Comparison of ENCODE assay signal across 17 mouse cellular contexts in genomic region chr9:72894796-72895352, GRCm38 (mm10). TPM values are rescaled to one million over a fixed set of nuclear protein-coding genes. Genes with fewer than 3 reads are reported as not detected.
DNase-seq lines count a peak whose midpoint lies in the region; ATAC-seq and TF ChIP-seq lines count a peak whose summit lies in the region.
"Had no signal": no experiment of that assay in that cellular context is flagged by ENCODE, and none has a peak within 500 bp of the region (broad histone marks: within the 10 kb centered on the region; RNA-seq: fewer than 3 reads in every experiment).

No protein-coding gene starts in this region.

- intact Hi-C loops in heart, adult 2 months (cut with DNase I) = loop anchor here (5.0 kb wide), 1 partner anchor 57 kb away; no protein-coding TSS in a partner anchor

- no peaks in the 10 kb centered on the region for H3K9me3 ChIP-seq in lung, embryonic 14.5 days (ENCODE audit: low read depth, low read length)
- no peaks in the 10 kb centered on the region for H3K9me3 ChIP-seq in MEL (replicated peaks; ENCODE audit: insufficient read depth, low read length)
- H3K9me3 ChIP-seq in stomach, postnatal 0 days (ENCODE audit: control insufficient read depth, low read length) = no peaks in the 10 kb centered on the region
- H3K9me3 ChIP-seq: embryonic facial prominence, embryonic 15.5 days; heart, embryonic 15.5 days; midbrain, embryonic 10.5 days had no signal

- peak; percentile 45 for TF ChIP-seq CTCF in heart, adult 2 months (IDR thresholded peaks at IDR 0.05)
- TF ChIP-seq CTCF in lung, embryonic 14.5 days (IDR thresholded peaks at IDR 0.05; ENCODE audit: low read depth) = peak; percentile 26; the same call in 1 of the 2 replicates
- peak; percentile 42 to 64 (median 54) for TF ChIP-seq CTCF in MEL (IDR thresholded peaks at IDR 0.05 in 2 of 3, conservative IDR thresholded peaks at IDR 0.05 in 1 of 3; ENCODE audit: control insufficient read depth in 1 of 3, insufficient read depth in 1 of 3, low read depth in 2 of 3, low read length in 3 of 3, poor library complexity in 1 of 3, severe bottlenecking in 1 of 3)
- TF ChIP-seq CTCF in stomach, postnatal 0 days (IDR thresholded peaks at IDR 0.05; ENCODE audit: low read depth) = peak; percentile 34; the same call in 1 of the 2 replicates

- no peaks in the 10 kb centered on the region for H3K4me1 ChIP-seq in heart, adult 2 months (ENCODE audit: control insufficient read depth, insufficient read depth, low read length)
- H3K4me1 ChIP-seq in lung, embryonic 14.5 days (ENCODE audit: insufficient read depth) = no peaks in the 10 kb centered on the region
- no peaks in the 10 kb centered on the region for H3K4me1 ChIP-seq in MEL (ENCODE audit: control insufficient read depth in 1 of 2, insufficient read depth in 2 of 2, low read length in 2 of 2)
- no peaks in the 10 kb centered on the region for H3K4me1 ChIP-seq in stomach, postnatal 0 days (replicated peaks; ENCODE audit: control insufficient read depth, insufficient read depth)
- H3K4me1 ChIP-seq: heart, embryonic 15.5 days; midbrain, embryonic 10.5 days had no signal

- DNase-seq in heart, adult 2 months = no peak
- no peak for DNase-seq in heart, postnatal 4 days
- DNase-seq in lung, embryonic 14.5 days = no peak
- DNase-seq in lung, adult 18-20 months = no peak
- peak; percentile 89 for DNase-seq in MEL (ENCODE audit: low read depth, low spot score)
- no peak for DNase-seq in stomach, postnatal 0 days (ENCODE audit: low spot score)
- DNase-seq in right cerebral cortex, postnatal 4 days = no peak
- DNase-seq: cerebellum, adult 18-20 months; heart, adult 11 months; kidney, adult 8-10 months; retina, postnatal 1 day; thymus, postnatal 14 days had no signal

- H3K4me3 ChIP-seq in heart, adult 2 months = no peak overlapping the region
- no peak overlapping the region for H3K4me3 ChIP-seq in lung, embryonic 14.5 days (ENCODE audit: low read depth, low read length)
- H3K4me3 ChIP-seq in MEL (ENCODE audit: control insufficient read depth in 1 of 2, insufficient read depth in 1 of 2, low read depth in 2 of 2, low read length in 2 of 2) = no peak overlapping the region
- no peak overlapping the region for H3K4me3 ChIP-seq in stomach, postnatal 0 days (ENCODE audit: low read depth, low read length)
- H3K4me3 ChIP-seq: embryonic facial prominence, embryonic 15.5 days; heart, embryonic 15.5 days; midbrain, embryonic 10.5 days; myocyte had no signal

- no peak overlapping the region for H3K27ac ChIP-seq in heart, adult 2 months
- no peak overlapping the region for H3K27ac ChIP-seq in lung, embryonic 14.5 days (ENCODE audit: low read depth)
- H3K27ac ChIP-seq in MEL (ENCODE audit: control insufficient read depth, low read depth, low read length) = peak overlapping the region; percentile 11; the same call in 1 of the 2 replicates
- H3K27ac ChIP-seq in stomach, postnatal 0 days (replicated peaks) = no peak overlapping the region
- H3K27ac ChIP-seq: embryonic facial prominence, embryonic 15.5 days; heart, embryonic 15.5 days; midbrain, embryonic 10.5 days had no signal

- no peaks in the 10 kb centered on the region for H3K27me3 ChIP-seq in heart, adult 2 months (ENCODE audit: control insufficient read depth, insufficient read depth, low read length)
- H3K27me3 ChIP-seq in lung, embryonic 14.5 days (ENCODE audit: insufficient read depth, low read length) = no peaks in the 10 kb centered on the region
- H3K27me3 ChIP-seq in MEL (ENCODE audit: control insufficient read depth in 1 of 2, insufficient read depth in 2 of 2, low read length in 2 of 2) = no peaks in the 10 kb centered on the region
- H3K27me3 ChIP-seq in stomach, postnatal 0 days (ENCODE audit: control insufficient read depth, insufficient read depth, low read length) = no peaks in the 10 kb centered on the region
- H3K27me3 ChIP-seq: embryonic facial prominence, embryonic 15.5 days; heart, embryonic 15.5 days had no signal

- no peak overlapping the region for H3K4me2 ChIP-seq in lung, embryonic 14.5 days
- H3K4me2 ChIP-seq in stomach, postnatal 0 days (replicated peaks; ENCODE audit: low read depth) = no peak overlapping the region
- H3K4me2 ChIP-seq: embryonic facial prominence, embryonic 15.5 days; heart, embryonic 15.5 days had no signal

- H3K36me3 ChIP-seq in heart, adult 2 months (ENCODE audit: control insufficient read depth, insufficient read depth, low read length) = no peaks in the 10 kb centered on the region
- no peaks in the 10 kb centered on the region for H3K36me3 ChIP-seq in lung, embryonic 14.5 days (ENCODE audit: insufficient read depth)
- H3K36me3 ChIP-seq in MEL (ENCODE audit: control insufficient read depth in 1 of 2, insufficient read depth in 2 of 2, low read length in 2 of 2) = no peaks in the 10 kb centered on the region
- no peaks in the 10 kb centered on the region for H3K36me3 ChIP-seq in stomach, postnatal 0 days (ENCODE audit: control insufficient read depth, insufficient read depth, low read length)
- H3K36me3 ChIP-seq: embryonic facial prominence, embryonic 15.5 days had no signal

- TF ChIP-seq RAD21 in MEL (IDR thresholded peaks at IDR 0.05; ENCODE audit: low read depth, low read length) = peak; percentile 55

- H3K79me2 ChIP-seq in heart, adult 2 months (replicated peaks; ENCODE audit: control insufficient read depth, insufficient read depth, low read length) = no peaks in the 10 kb centered on the region
- no peaks in the 10 kb centered on the region for H3K79me2 ChIP-seq in MEL (ENCODE audit: control insufficient read depth, insufficient read depth, low read length, poor library complexity)

- no peak for TF ChIP-seq EP300 in heart, adult 2 months (IDR thresholded peaks at IDR 0.05; ENCODE audit: insufficient read depth, low read depth, low read length)
- TF ChIP-seq EP300 in MEL (IDR thresholded peaks at IDR 0.05; ENCODE audit: low read depth in 1 of 2, low read length in 2 of 2) = peak; percentile 14 to 73; a peak in 2 of 4 replicates
- no peak for TF ChIP-seq EP300 in stomach, postnatal 0 days (optimal IDR thresholded peaks at IDR 0.05)

- no peak for ATAC-seq in lung, embryonic 14.5 days (ENCODE audit: insufficient read depth)
- no peak for ATAC-seq in stomach, postnatal 0 days (ENCODE audit: low FRiP score, low TSS enrichment)

- 93% methylated on average over 6 of the region's 6 CpGs for WGBS in heart, adult 2 months
- 95% methylated on average over 6 of the region's 6 CpGs for WGBS in lung, embryonic 14.5 days
- 93% methylated on average over 6 of the region's 6 CpGs for WGBS in stomach, postnatal 0 days

- no peak for TF ChIP-seq POLR2A in heart, adult 2 months (IDR thresholded peaks at IDR 0.05; ENCODE audit: insufficient read depth, low read depth, low read length)
- no peak for TF ChIP-seq POLR2A in MEL (IDR thresholded peaks at IDR 0.05; ENCODE audit: control insufficient read depth in 1 of 2, insufficient read depth in 1 of 2, low read depth in 1 of 2, low read length in 2 of 2, poor library complexity in 1 of 2)

- H3K9ac ChIP-seq in heart, adult 2 months (ENCODE audit: low read depth, low read length) = no peak overlapping the region
- H3K9ac ChIP-seq in lung, embryonic 14.5 days = no peak overlapping the region
- no peak overlapping the region for H3K9ac ChIP-seq in MEL (ENCODE audit: control insufficient read depth, low read depth, low read length, poor library complexity, severe bottlenecking)
- H3K9ac ChIP-seq in stomach, postnatal 0 days (ENCODE audit: low read length) = no peak overlapping the region
- H3K9ac ChIP-seq: embryonic facial prominence, embryonic 15.5 days; heart, embryonic 15.5 days had no signal

TF ChIP-seq in MEL, 35 proteins besides CTCF, POLR2A, EP300 and RAD21 (continues in another document):
- TF ChIP-seq HCFC1 (IDR thresholded peaks at IDR 0.05; ENCODE audit: low read depth, low read length) = 0 out of 2 replicates have a peak, but pooled peaks have one; percentile 20
- TF ChIP-seq TAL1 (IDR thresholded peaks at IDR 0.05; ENCODE audit: low read length) = no peak; the same call in 1 of the 2 replicates
- TF ChIP-seq SMC3 (IDR thresholded peaks at IDR 0.05; ENCODE audit: low read depth, low read length) = peak; percentile 54
- TF ChIP-seq MAX (IDR thresholded peaks at IDR 0.05; ENCODE audit: low read length) = no peak
- no peak for TF ChIP-seq NELFE (IDR thresholded peaks at IDR 0.05; ENCODE audit: low read depth, low read length)
- TF ChIP-seq MAFK (IDR thresholded peaks at IDR 0.05; ENCODE audit: borderline replicate concordance, low read depth, low read length) = no peak
- no peak for TF ChIP-seq CHD2 (IDR thresholded peaks at IDR 0.05; ENCODE audit: low read length)
- TF ChIP-seq POLR2AphosphoS5 (IDR thresholded peaks at IDR 0.05; ENCODE audit: borderline replicate concordance, low read depth, low read length) = no peak
- TF ChIP-seq ETS1 (IDR thresholded peaks at IDR 0.05; ENCODE audit: low read depth, low read length) = no peak
- no peak for TF ChIP-seq MEF2A (IDR thresholded peaks at IDR 0.05; ENCODE audit: extremely low read depth, insufficient replicate concordance, low read depth, low read length, poor library complexity, severe bottlenecking)
- no peak for TF ChIP-seq SIN3A (IDR thresholded peaks at IDR 0.05; ENCODE audit: low read length)
- no peak for TF ChIP-seq TBP (IDR thresholded peaks at IDR 0.05; ENCODE audit: low read depth, low read length)
- TF ChIP-seq POLR2AphosphoS2 (IDR thresholded peaks at IDR 0.05; ENCODE audit: low read length) = no peak
- no peak for TF ChIP-seq UBTF (IDR thresholded peaks at IDR 0.05; ENCODE audit: borderline replicate concordance, insufficient read depth, low read depth, low read length)
- no peak for TF ChIP-seq BHLHE40 (IDR thresholded peaks at IDR 0.05; ENCODE audit: borderline replicate concordance, low read depth, low read length)
- no peak for TF ChIP-seq E2F4 (IDR thresholded peaks at IDR 0.05; ENCODE audit: borderline replicate concordance, low read depth, low read length)
- TF ChIP-seq ZNF384 (IDR thresholded peaks at IDR 0.05; ENCODE audit: low read depth, low read length) = peak; percentile 91
- TF ChIP-seq JUND (IDR thresholded peaks at IDR 0.05; ENCODE audit: low read depth, low read length) = no peak
- TF ChIP-seq ZMIZ1 (IDR thresholded peaks at IDR 0.05; ENCODE audit: low read depth, low read length) = no peak
- TF ChIP-seq GATA1 (IDR thresholded peaks at IDR 0.05; ENCODE audit: low read depth, low read length) = peak; percentile 53; the same call in 1 of the 2 replicates
- no peak for TF ChIP-seq KAT2A (conservative IDR thresholded peaks at IDR 0.05; ENCODE audit: low read depth, low read length)

RNA-seq across cellular contexts. Expression of gene Pygo1, which starts 30.6 kb away (rescaled TPM):
- 10 to 100 TPM; 13.6 to 16.0 TPM for total RNA-seq in heart, adult 2 months (2021)
- 3.3 and 7.3 TPM in 2 replicates for polyA plus RNA-seq in heart, adult 2 months (2012; rRNA removed)
- total RNA-seq in heart, postnatal 4 days (2021) = 1 to 10 TPM; 7.0 to 7.1 TPM
- polyA plus RNA-seq in lung, embryonic 14.5 days (2014; fragmentation: Nextera tagmentation; extraction: Ambion mirVana) = 6.0 and 7.0 TPM in 2 replicates
- total RNA-seq in MEL (2012; rRNA removed) = not detected in 2 replicates
- polyA plus RNA-seq in MEL (2012; ENCODE audit: insufficient read depth in 1 of 2, insufficient read length in 2 of 2, low read depth in 1 of 2, low replicate concordance in 2 of 2, missing spikeins in 1 of 2) = not detected
- 1.1 and 1.4 TPM in 2 replicates for polyA plus RNA-seq in stomach, postnatal 0 days (2015; fragmentation: Nextera tagmentation; extraction: Ambion mirVana)
- total RNA-seq: neutrophil, adult 5-6 weeks had no signal
